Mouse (Mus musculus) MEL (cell line): ENCODE data around the gene Fgfr2. TPM values are rescaled to one million over a fixed set of nuclear protein-coding genes. Genes with fewer than 3 reads are reported as not detected.

Source experiments
- DNase-seq: peaks from one replicate; pipeline ENCODE4 v3.0.0; 2011; ENCODE audit warnings: low read depth, low spot score
- H3K27ac ChIP-seq: 2 replicates; pipeline ENCODE4 v1.5.1; 2012; ENCODE audit warnings: low read depth, mild to moderate bottlenecking, control low read depth, low read length, moderate library complexity; ENCODE audit not compliant: control insufficient read depth
- H3K27me3 ChIP-seq, 2 experiments: fragments of 150-350 bp in 1 of 2; sonication (generic) in 1 of 2; 2 replicates each; pipeline ENCODE4 v1.6.1; 2012; ENCODE audit warnings: low read length in 2 of 2, mild to moderate bottlenecking in 2 of 2, improper control_type of control experiment in 1 of 2, moderate library complexity in 1 of 2; ENCODE audit not compliant: insufficient read depth in 2 of 2, control insufficient read depth in 1 of 2
- H3K36me3 ChIP-seq, 2 experiments: 2 replicates each; pipeline ENCODE4 v1.6.1; 2012 to 2014; ENCODE audit warnings: low read length in 2 of 2, improper control_type of control experiment in 1 of 2, inconsistent platforms in 1 of 2, mild to moderate bottlenecking in 1 of 2; ENCODE audit not compliant: insufficient read depth in 2 of 2, control insufficient read depth in 1 of 2
- H3K4me1 ChIP-seq, 2 experiments: fragments of 150-350 bp in 1 of 2; sonication (generic) in 1 of 2; 2 replicates each; pipeline ENCODE4 v1.6.1; 2012; ENCODE audit warnings: low read length in 2 of 2, improper control_type of control experiment in 1 of 2, mild to moderate bottlenecking in 1 of 2; ENCODE audit not compliant: insufficient read depth in 2 of 2, control insufficient read depth in 1 of 2
- H3K4me3 ChIP-seq, 2 experiments: fragments of 150-350 bp in 1 of 2; sonication (generic) in 1 of 2; 2 replicates each; pipeline ENCODE4 v1.5.1; 2012; ENCODE audit warnings: low read depth in 2 of 2, low read length in 2 of 2, mild to moderate bottlenecking in 2 of 2, moderate library complexity in 2 of 2, control low read depth in 1 of 2, improper control_type of control experiment in 1 of 2; ENCODE audit not compliant: control insufficient read depth in 1 of 2, insufficient read depth in 1 of 2
- H3K79me2 ChIP-seq: 2 replicates; pipeline ENCODE4 v1.6.1; 2012; ENCODE audit warnings: mild to moderate bottlenecking, low read length, moderate library complexity; ENCODE audit not compliant: control insufficient read depth, poor library complexity, insufficient read depth
- H3K9ac ChIP-seq: 2 replicates; pipeline ENCODE4 v1.6.1; 2012; ENCODE audit warnings: low read depth, mild to moderate bottlenecking, control low read depth, low read length, moderate library complexity; ENCODE audit not compliant: control insufficient read depth, poor library complexity, severe bottlenecking
- H3K9me3 ChIP-seq: fragments of 150-350 bp; sonication (generic); replicated peaks from 2 replicates; pipeline ENCODE4 v1.6.1; 2012; ENCODE audit warnings: mild to moderate bottlenecking, low read length, improper control_type of control experiment, moderate library complexity; ENCODE audit not compliant: insufficient read depth
- CHD1 ChIP-seq: IDR thresholded peaks from 2 replicates; pipeline ENCODE4 v1.6.1; 2012; ENCODE audit warnings: low read depth, mild to moderate bottlenecking, inconsistent platforms, low read length, improper control_type of control experiment
- CHD2 ChIP-seq: IDR thresholded peaks from 2 replicates; pipeline ENCODE4 v1.6.1; 2011; ENCODE audit warnings: low read length, improper control_type of control experiment
- CTCF ChIP-seq, 3 experiments: IDR thresholded peaks in 2 of 3; conservative IDR thresholded peaks in 1 of 3; 2 replicates each; pipeline ENCODE4 v1.5.1; 2011 to 2012; ENCODE audit warnings: low read length in 3 of 3, low read depth in 2 of 3, mild to moderate bottlenecking in 2 of 3, improper control_type of control experiment in 1 of 3, inconsistent platforms in 1 of 3, mixed read lengths in 1 of 3, moderate library complexity in 1 of 3; ENCODE audit not compliant: control insufficient read depth in 1 of 3, insufficient read depth in 1 of 3, poor library complexity in 1 of 3, severe bottlenecking in 1 of 3
- ELF1 ChIP-seq: IDR thresholded peaks from 2 replicates; pipeline ENCODE4 v1.6.1; 2014; ENCODE audit warnings: low read depth, mild to moderate bottlenecking, inconsistent platforms, low read length, improper control_type of control experiment, moderate library complexity
- ETS1 ChIP-seq: IDR thresholded peaks from 2 replicates; pipeline ENCODE4 v1.6.1; 2012; ENCODE audit warnings: low read depth, mild to moderate bottlenecking, inconsistent platforms, low read length, improper control_type of control experiment, moderate library complexity
- GABPA ChIP-seq: IDR thresholded peaks from 2 replicates; pipeline ENCODE4 v1.6.1; 2012; ENCODE audit warnings: low read depth, mild to moderate bottlenecking, inconsistent platforms, low read length, improper control_type of control experiment, moderate library complexity
- GATA1 ChIP-seq: IDR thresholded peaks from 2 replicates; pipeline ENCODE4 v1.6.1; 2011; ENCODE audit warnings: low read depth, low read length, improper control_type of control experiment
- MAFK ChIP-seq: IDR thresholded peaks from 2 replicates; pipeline ENCODE4 v1.6.1; 2011; ENCODE audit warnings: low read depth, mild to moderate bottlenecking, low read length, improper control_type of control experiment, borderline replicate concordance
- MAX ChIP-seq: IDR thresholded peaks from 2 replicates; pipeline ENCODE4 v1.6.1; 2011; ENCODE audit warnings: low read length, improper control_type of control experiment
- MEF2A ChIP-seq: IDR thresholded peaks from 2 replicates; pipeline ENCODE4 v1.6.1; 2014; ENCODE audit warnings: low read depth, mild to moderate bottlenecking, inconsistent platforms, low read length, improper control_type of control experiment; ENCODE audit not compliant: poor library complexity, insufficient replicate concordance, severe bottlenecking; ENCODE audit errors: extremely low read depth
- MXI1 ChIP-seq: IDR thresholded peaks from 2 replicates; pipeline ENCODE4 v1.6.1; 2011; ENCODE audit warnings: mild to moderate bottlenecking, low read depth, low read length, improper control_type of control experiment
- MYB ChIP-seq: IDR thresholded peaks from 2 replicates; pipeline ENCODE4 v1.6.1; 2011; ENCODE audit warnings: mild to moderate bottlenecking, low read depth, low read length, improper control_type of control experiment
- MYC ChIP-seq: IDR thresholded peaks from 2 replicates; pipeline ENCODE4 v1.6.1; 2011; ENCODE audit warnings: low read depth, mild to moderate bottlenecking, low read length, improper control_type of control experiment, moderate library complexity
- NELFE ChIP-seq: IDR thresholded peaks from 2 replicates; pipeline ENCODE4 v1.6.1; 2011; ENCODE audit warnings: low read depth, low read length, improper control_type of control experiment
- NRF1 ChIP-seq: IDR thresholded peaks from 2 replicates; pipeline ENCODE4 v1.6.1; 2014; ENCODE audit warnings: low read depth, mild to moderate bottlenecking, inconsistent platforms, low read length, improper control_type of control experiment, moderate library complexity; ENCODE audit not compliant: poor library complexity, insufficient read depth, severe bottlenecking
- POLR2AphosphoS5 ChIP-seq: IDR thresholded peaks from 2 replicates; pipeline ENCODE4 v1.6.1; 2012; ENCODE audit warnings: low read depth, borderline replicate concordance, mild to moderate bottlenecking, inconsistent platforms, low read length, moderate library complexity, mixed read lengths
- RAD21 ChIP-seq: IDR thresholded peaks from 2 replicates; pipeline ENCODE4 v1.6.1; 2011; ENCODE audit warnings: mild to moderate bottlenecking, low read depth, low read length, improper control_type of control experiment
- SIN3A ChIP-seq: IDR thresholded peaks from 2 replicates; pipeline ENCODE4 v1.6.1; 2012; ENCODE audit warnings: low read length, improper control_type of control experiment, inconsistent platforms
- TAL1 ChIP-seq: IDR thresholded peaks from 2 replicates; pipeline ENCODE4 v1.6.1; 2012; ENCODE audit warnings: mild to moderate bottlenecking, inconsistent platforms, low read length, moderate library complexity, mixed read lengths
- TBP ChIP-seq: IDR thresholded peaks from 2 replicates; pipeline ENCODE4 v1.8.0; 2011; ENCODE audit warnings: low read depth, low read length, improper control_type of control experiment
- USF1 ChIP-seq: IDR thresholded peaks from 2 replicates; pipeline ENCODE4 v1.6.1; 2014; ENCODE audit warnings: low read depth, mild to moderate bottlenecking, inconsistent platforms, low read length, improper control_type of control experiment, moderate library complexity
- USF2 ChIP-seq, 2 experiments: IDR thresholded peaks; 2 replicates each; pipeline ENCODE4 v1.6.1; 2011 to 2012; ENCODE audit warnings: improper control_type of control experiment in 2 of 2, low read length in 2 of 2, borderline replicate concordance in 1 of 2, inconsistent platforms in 1 of 2, low read depth in 1 of 2, mild to moderate bottlenecking in 1 of 2; ENCODE audit not compliant: insufficient read depth in 1 of 2
- ZKSCAN1 ChIP-seq: IDR thresholded peaks from 2 replicates; pipeline ENCODE4 v1.6.1; 2012; ENCODE audit warnings: low read depth, mild to moderate bottlenecking, inconsistent platforms, low read length, improper control_type of control experiment, moderate library complexity
- ZMIZ1 ChIP-seq: IDR thresholded peaks from 2 replicates; pipeline ENCODE4 v1.6.1; 2012; ENCODE audit warnings: low read depth, mild to moderate bottlenecking, inconsistent platforms, low read length, improper control_type of control experiment, moderate library complexity
- polyA plus RNA-seq, 2 experiments: library from polyadenylated mRNA; stranded (reverse) in 1 of 2; unstranded in 1 of 2; fragments of >175 nt in 1 of 2; fragments of >200 nt in 1 of 2; gene quantifications; 2 replicates each; pipeline versions ENCODE4 v1.2.1 to v1.2.4; 2012; ENCODE audit warnings: low replicate concordance in 2 of 2, low read depth in 1 of 2; ENCODE audit not compliant: insufficient read length in 2 of 2, insufficient read depth in 1 of 2, missing spikeins in 1 of 2
- total RNA-seq: library from RNA; depleted of rRNA; stranded (reverse); fragments of 300-350 nt; gene quantifications from 2 replicates; pipeline ENCODE4 v1.2.3, GENCODE M21; 2012

Fgfr2 gene
- total and polyA plus RNA-seq, 3 experiments = not detected

DNA sequence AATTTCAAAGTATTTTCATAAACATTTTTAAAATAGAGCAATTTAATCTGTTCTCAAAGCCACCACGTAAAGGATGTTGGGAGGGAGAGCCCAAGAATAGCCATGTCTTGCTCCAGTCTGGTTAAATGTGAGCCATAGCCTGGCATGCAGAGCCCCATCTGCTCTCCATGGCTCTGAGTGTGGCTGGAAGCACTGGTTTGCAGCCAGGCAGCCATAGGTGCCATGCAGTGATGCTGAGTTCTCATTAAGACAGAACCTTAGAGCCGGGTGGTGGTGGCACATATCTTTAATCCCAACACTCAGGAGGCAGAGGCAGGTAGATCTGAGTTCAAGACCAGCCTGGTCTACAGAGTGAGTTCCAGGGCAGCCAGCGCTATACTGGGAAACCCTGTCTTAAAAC, 2822.5 kb downstream of the Fgfr2 start:
- Histone ChIP-seq H3K9ac (no peak overlapping the region), H3K36me3 (no peaks in the 10 kb centered on the region), H3K4me1 (no peaks in the 10 kb centered on the region), H3K9me3 (no peaks in the 10 kb centered on the region), H3K4me3 (no peak overlapping the region), H3K27me3 (no peaks in the 10 kb centered on the region)
- TF ChIP-seq POLR2AphosphoS5 = no peak
- no peak for TF ChIP-seq ZMIZ1
- no peak for TF ChIP-seq MYB
- no peak for TF ChIP-seq NRF1
- TF ChIP-seq NELFE = no peak
- TF ChIP-seq, all 39 proteins: peak for 0
- H3K79me2 ChIP-seq = no peaks in the 10 kb centered on the region
- DNase-seq = no peak
- no peak overlapping the region for H3K27ac ChIP-seq

- Histone ChIP-seq H3K4me1 (no peaks in the 10 kb centered on the region), H3K27ac (no peak overlapping the region), H3K79me2 (no peaks in the 10 kb centered on the region), H3K27me3 (no peaks in the 10 kb centered on the region), H3K36me3 (no peaks in the 10 kb centered on the region), H3K9me3 (no peaks in the 10 kb centered on the region), H3K4me3 (no peak overlapping the region), H3K9ac (no peak overlapping the region)
- DNase-seq = no peak
- TF ChIP-seq TAL1 (no peak), TBP (no peak), MAFK (no peak), ELF1 (no peak), MAX (no peak)
Measured at GRCm38 (mm10) chr7:130298926-130299594, 2824.1 kb downstream of the Fgfr2 start.

GRCm38 (mm10) chr7:130291179-130291578, 2832.0 kb downstream of the Fgfr2 start:
- Histone ChIP-seq H3K27ac (no peak overlapping the region), H3K79me2 (no peaks in the 10 kb centered on the region), H3K9me3 (no peaks in the 10 kb centered on the region), H3K27me3 (no peaks in the 10 kb centered on the region), H3K9ac (no peak overlapping the region), H3K36me3 (no peaks in the 10 kb centered on the region), H3K4me1 (no peaks in the 10 kb centered on the region), H3K4me3 (no peak overlapping the region)
- TF ChIP-seq TAL1 (no peak), GABPA (no peak), CHD2 (no peak), GATA1 (no peak), NRF1 (no peak), RAD21 (no peak), MYC (no peak), NELFE (no peak), USF1 (no peak), CTCF (IDR thresholded peaks at IDR 0.05 in 2 of 3, conservative IDR thresholded peaks at IDR 0.05 in 1 of 3; ENCODE audit: control insufficient read depth in 1 of 3, insufficient read depth in 1 of 3, low read depth in 2 of 3, low read length in 3 of 3, poor library complexity in 1 of 3, severe bottlenecking in 1 of 3) (no peak), MXI1 (no peak), ZKSCAN1 (no peak), SIN3A (no peak), ETS1 (no peak), USF2 (IDR thresholded peaks at IDR 0.05; ENCODE audit: borderline replicate concordance in 1 of 2, insufficient read depth in 1 of 2, low read depth in 1 of 2, low read length in 2 of 2) (no peak), MEF2A (no peak), MAX (no peak), CHD1 (no peak)
- no peak for DNase-seq
